Mouse (Mus musculus) fat pad, adult 2 months (tissue): ENCODE results near the gene Zswim2.
"Not testable (repeated sequence)": the region's sequence is repeated elsewhere in the genome, so short reads cannot be mapped to it uniquely, and the experiment has no call there.

ENCODE experiments used
- DNase-seq: peaks from one replicate; pipeline ENCODE4 v3.0.0-alpha.2; 2011; ENCODE audit warnings: low read depth, low spot score; ENCODE audit errors: extremely low read depth

Gene Zswim2

GRCm38 (mm10) chr2:83940931-83941361, at the start of gene Zswim2:
Zswim2 (minus strand) TSS chr2:83941228.
- no peak for DNase-seq

- DNase-seq = not testable (repeated sequence)
Observed at GRCm38 (mm10) chr2:83990253-83990652, 49.2 kb upstream of the Zswim2 start, which contains the start of gene Gm13691. Gm13691 (plus strand) TSS chr2:83990553.

- not testable (repeated sequence) for DNase-seq
Observed at GRCm38 (mm10) chr2:83984443-83984842, 43.4 kb upstream of the Zswim2 start, which contains the start of gene Gm13697. Gm13697 (plus strand) TSS chr2:83984743.

GRCm38 (mm10) chr2:83978633-83979032, 37.6 kb upstream of the Zswim2 start, which contains the start of gene Gm13694:
Gm13694 (plus strand) TSS chr2:83978933.
- not testable (repeated sequence) for DNase-seq

GRCm38 (mm10) chr2:83972823-83973222, 31.8 kb upstream of the Zswim2 start, which contains the start of gene Gm13696:
Gm13696 (plus strand) TSS chr2:83973123.
- not testable (repeated sequence) for DNase-seq

GRCm38 (mm10) chr2:83967013-83967412, 26.0 kb upstream of the Zswim2 start, which contains the start of gene Gm13695:
Gm13695 (plus strand) TSS chr2:83967313.
- not testable (repeated sequence) for DNase-seq

- not testable (repeated sequence) for DNase-seq
Observed at GRCm38 (mm10) chr2:83961203-83961602, 20.2 kb upstream of the Zswim2 start, which contains the start of gene Gm13693. Gm13693 (plus strand) TSS chr2:83961503.

- DNase-seq = not testable (repeated sequence)
Observed at GRCm38 (mm10) chr2:83955393-83955792, 14.4 kb upstream of the Zswim2 start, which contains the start of gene Gm13698. Gm13698 (plus strand) TSS chr2:83955693.

- no peak for DNase-seq
Observed at GRCm38 (mm10) chr2:83941792-83942191, 764 bp upstream of the Zswim2 start.

- no peak for DNase-seq
Observed at GRCm38 (mm10) chr2:83941378-83941777, 350 bp upstream of the Zswim2 start.

- no peak for DNase-seq
Observed at GRCm38 (mm10) chr2:83929478-83930088, 11.4 kb downstream of the Zswim2 start.

GRCm38 (mm10) chr2:83901896-83902540, 39.0 kb downstream of the Zswim2 start:
- DNase-seq = no peak

GRCm38 (mm10) chr2:83893701-83894100, 47.3 kb downstream of the Zswim2 start:
- no peak for DNase-seq

GRCm38 (mm10) chr2:83883850-83884420, 57.1 kb downstream of the Zswim2 start:
- DNase-seq = no peak
